Mouse (Mus musculus) cerebellum, postnatal 10 days (tissue): ENCODE measurements at regions not wholly inside any gene's neighbourhood (a gene's known extent, or its start where the extent isn't known, plus 50 kb on each side); places are given as distances from the start of the nearest gene placed in this dataset.
A peak's percentile ranks its signal among the peaks of the same experiment; 100 is the strongest.

Experiments used
- DNase-seq, 2 experiments: peaks; one replicate each; pipeline ENCODE4 v3.0.0; 2021; ENCODE audit warnings: mixed read lengths in 2 of 2

- peak; percentile 54 to 63 for DNase-seq
Observed at GRCm38 (mm10) chr9:47276303-47277005, 253.5 kb upstream of the Cadm1 start.

- DNase-seq, result peak; percentile 54 to 60
Observed at GRCm38 (mm10) chr9:47279410-47279809, 250.6 kb upstream of the Cadm1 start.

GRCm38 (mm10) chr9:47280146-47280545 is 249.8 kb upstream of the Cadm1 start:
- peak; percentile 62 to 70 for DNase-seq

- DNase-seq, result peak; percentile 66 to 72
Observed at GRCm38 (mm10) chr9:47280598-47280997, 249.4 kb upstream of the Cadm1 start.

- DNase-seq, result no peak
Observed at GRCm38 (mm10) chr9:47283746-47284455, 246.1 kb upstream of the Cadm1 start.

- no peak for DNase-seq
Observed at GRCm38 (mm10) chr9:47286930-47287722, 242.8 kb upstream of the Cadm1 start.

GRCm38 (mm10) chr9:47288587-47289199 is 241.3 kb upstream of the Cadm1 start:
- DNase-seq, result peak in 1 of 2 experiments; percentile 31

- peak; percentile 85 to 87 for DNase-seq
Observed at GRCm38 (mm10) chr9:47300633-47301032, 229.3 kb upstream of the Cadm1 start.

- DNase-seq, result peak; percentile 99
Observed at GRCm38 (mm10) chr9:47307125-47307751, 222.7 kb upstream of the Cadm1 start.

GRCm38 (mm10) chr9:47307752-47308500 is 222.0 kb upstream of the Cadm1 start:
- DNase-seq, result peak; percentile 94 to 95

GRCm38 (mm10) chr9:47313433-47313832 is 216.5 kb upstream of the Cadm1 start:
- no peak for DNase-seq

- no peak for DNase-seq
Observed at GRCm38 (mm10) chr9:47314236-47314635, 215.7 kb upstream of the Cadm1 start.

GRCm38 (mm10) chr9:47320345-47320744 is 209.6 kb upstream of the Cadm1 start:
- no peak for DNase-seq

- DNase-seq, result no peak
Observed at GRCm38 (mm10) chr9:47321106-47321789, 208.7 kb upstream of the Cadm1 start.

- DNase-seq, result peak; percentile 40 to 62
Observed at GRCm38 (mm10) chr9:47322293-47322692, 207.7 kb upstream of the Cadm1 start.

- peak in 1 of 2 experiments; percentile 26 for DNase-seq
Observed at GRCm38 (mm10) chr9:47323051-47323450, 206.9 kb upstream of the Cadm1 start.

GRCm38 (mm10) chr9:47327575-47327974 is 202.4 kb upstream of the Cadm1 start:
- peak in 1 of 2 experiments; percentile 43 for DNase-seq

- DNase-seq, result peak in 1 of 2 experiments; percentile 47
Observed at GRCm38 (mm10) chr9:47332929-47333328, 197.0 kb upstream of the Cadm1 start.

GRCm38 (mm10) chr9:47338221-47338620 is 191.8 kb upstream of the Cadm1 start:
- DNase-seq, result peak; percentile 60 to 63

- DNase-seq, result no peak
Observed at GRCm38 (mm10) chr9:47346527-47347111, 183.4 kb upstream of the Cadm1 start.

GRCm38 (mm10) chr9:47350301-47350700 is 179.7 kb upstream of the Cadm1 start:
- peak in 1 of 2 experiments; percentile 25 for DNase-seq
